Mouse (Mus musculus): ENCODE data around the gene P2rx2. TPM values are rescaled to one million over a fixed set of nuclear protein-coding genes. Genes with fewer than 3 reads are reported as not detected.

P2rx2 gene
- polyA plus RNA-seq, 1 experiment, result not detected

GRCm38 (mm10) chr5:110345553-110345952, 2.5 kb upstream of the P2rx2 start:
- TF ChIP-seq GATA1 (IDR thresholded peaks at IDR 0.05; ENCODE audit: low read length), result no peak
- no peak for TF ChIP-seq TAL1 (IDR thresholded peaks at IDR 0.05; ENCODE audit: low read length)
- Histone ChIP-seq H3K9me3 (ENCODE audit: control insufficient read depth, low read length) (no peaks in the 10 kb centered on the region), H3K4me3 (replicated peaks) (no peak overlapping the region), H3K27me3 (ENCODE audit: control insufficient read depth) (peaks cover 44% of the 10 kb centered on the region), H3K36me3 (ENCODE audit: control insufficient read depth) (no peaks in the 10 kb centered on the region), H3K4me1 (ENCODE audit: control insufficient read depth) (peaks cover 10% of the 10 kb centered on the region)

- TF ChIP-seq TAL1 (IDR thresholded peaks at IDR 0.05; ENCODE audit: low read length), result no peak
- no peak for TF ChIP-seq GATA1 (IDR thresholded peaks at IDR 0.05; ENCODE audit: low read length)
- peaks cover 44% of the 10 kb centered on the region for H3K27me3 ChIP-seq (ENCODE audit: control insufficient read depth)
- no peak within 1 kb of the TSS for H3K4me3 ChIP-seq (replicated peaks)
- peaks cover 10% of the 10 kb centered on the region for H3K4me1 ChIP-seq (ENCODE audit: control insufficient read depth)
- no peaks in the 10 kb centered on the region for H3K9me3 ChIP-seq (ENCODE audit: control insufficient read depth, low read length)
- peaks cover 5% of the 10 kb centered on the region for H3K36me3 ChIP-seq (ENCODE audit: control insufficient read depth)
Observed at GRCm38 (mm10) chr5:110344524-110344923, 1.5 kb upstream of the P2rx2 start, which contains the start of gene Lrcol1. Lrcol1 (plus strand) TSS chr5:110344730.

- Histone ChIP-seq H3K27me3 (ENCODE audit: control insufficient read depth) (peaks cover 27% of the 10 kb centered on the region), H3K9me3 (ENCODE audit: control insufficient read depth, low read length) (no peaks in the 10 kb centered on the region), H3K4me3 (replicated peaks) (no peak overlapping the region), H3K4me1 (ENCODE audit: control insufficient read depth) (peaks cover 10% of the 10 kb centered on the region), H3K36me3 (ENCODE audit: control insufficient read depth) (peaks cover 63% of the 10 kb centered on the region)
- TF ChIP-seq TAL1 (IDR thresholded peaks at IDR 0.05; ENCODE audit: low read length), result no peak
- TF ChIP-seq GATA1 (IDR thresholded peaks at IDR 0.05; ENCODE audit: low read length), result no peak
Observed at GRCm38 (mm10) chr5:110338792-110339191, 4.2 kb downstream of the P2rx2 start.

- H3K36me3 ChIP-seq (ENCODE audit: control insufficient read depth), result peaks cover 97% of the 10 kb centered on the region
- no peak overlapping the region for H3K4me3 ChIP-seq (replicated peaks)
- no peaks in the 10 kb centered on the region for H3K4me1 ChIP-seq (ENCODE audit: control insufficient read depth)
- no peaks in the 10 kb centered on the region for H3K27me3 ChIP-seq (ENCODE audit: control insufficient read depth)
- TF ChIP-seq TAL1 (IDR thresholded peaks at IDR 0.05; ENCODE audit: low read length), result no peak
- no peaks in the 10 kb centered on the region for H3K9me3 ChIP-seq (ENCODE audit: control insufficient read depth, low read length)
Observed at GRCm38 (mm10) chr5:110330508-110330907, 12.5 kb downstream of the P2rx2 start.

- TF ChIP-seq TAL1 (IDR thresholded peaks at IDR 0.05; ENCODE audit: low read length) (no peak), GATA1 (IDR thresholded peaks at IDR 0.05; ENCODE audit: low read length) (no peak)
- H3K4me1 ChIP-seq (ENCODE audit: control insufficient read depth), result no peaks in the 10 kb centered on the region
- H3K36me3 ChIP-seq (ENCODE audit: control insufficient read depth), result peaks cover 96% of the 10 kb centered on the region
- H3K27me3 ChIP-seq (ENCODE audit: control insufficient read depth), result no peaks in the 10 kb centered on the region
- no peaks in the 10 kb centered on the region for H3K9me3 ChIP-seq (ENCODE audit: control insufficient read depth, low read length)
- no peak overlapping the region for H3K4me3 ChIP-seq (replicated peaks)
Observed at GRCm38 (mm10) chr5:110313127-110313526, 29.9 kb downstream of the P2rx2 start.

- TF ChIP-seq TAL1 (IDR thresholded peaks at IDR 0.05; ENCODE audit: low read length), result no peak
- no peak for TF ChIP-seq GATA1 (IDR thresholded peaks at IDR 0.05; ENCODE audit: low read length)
- Histone ChIP-seq H3K36me3 (ENCODE audit: control insufficient read depth) (peaks cover 99% of the 10 kb centered on the region), H3K9me3 (ENCODE audit: control insufficient read depth, low read length) (no peaks in the 10 kb centered on the region), H3K4me3 (replicated peaks) (no peak overlapping the region), H3K27me3 (ENCODE audit: control insufficient read depth) (no peaks in the 10 kb centered on the region), H3K4me1 (ENCODE audit: control insufficient read depth) (no peaks in the 10 kb centered on the region)
Observed at GRCm38 (mm10) chr5:110308861-110309260, 34.2 kb downstream of the P2rx2 start.

- no peak overlapping the region for H3K4me3 ChIP-seq (replicated peaks)
- peaks cover 99% of the 10 kb centered on the region for H3K36me3 ChIP-seq (ENCODE audit: control insufficient read depth)
- no peaks in the 10 kb centered on the region for H3K27me3 ChIP-seq (ENCODE audit: control insufficient read depth)
- no peaks in the 10 kb centered on the region for H3K4me1 ChIP-seq (ENCODE audit: control insufficient read depth)
- H3K9me3 ChIP-seq (ENCODE audit: control insufficient read depth, low read length), result no peaks in the 10 kb centered on the region
- TF ChIP-seq TAL1 (IDR thresholded peaks at IDR 0.05; ENCODE audit: low read length), result no peak
- no peak for TF ChIP-seq GATA1 (IDR thresholded peaks at IDR 0.05; ENCODE audit: low read length)
Observed at GRCm38 (mm10) chr5:110300591-110300990, 42.4 kb downstream of the P2rx2 start.

- no peaks in the 10 kb centered on the region for H3K27me3 ChIP-seq (ENCODE audit: control insufficient read depth)
- H3K9me3 ChIP-seq (ENCODE audit: control insufficient read depth, low read length), result no peaks in the 10 kb centered on the region
- peaks cover under 1% of the 10 kb centered on the region; the same call in 1 of the 2 replicates for H3K4me1 ChIP-seq (ENCODE audit: control insufficient read depth)
- no peak for TF ChIP-seq TAL1 (IDR thresholded peaks at IDR 0.05; ENCODE audit: low read length)
- H3K4me3 ChIP-seq (replicated peaks), result no peak overlapping the region
- H3K36me3 ChIP-seq (ENCODE audit: control insufficient read depth), result peaks cover 96% of the 10 kb centered on the region
Observed at GRCm38 (mm10) chr5:110296637-110297036, 46.4 kb downstream of the P2rx2 start.

GRCm38 (mm10) chr5:110291649-110292048, 51.4 kb downstream of the P2rx2 start:
- H3K36me3 ChIP-seq (ENCODE audit: control insufficient read depth), result peaks cover 87% of the 10 kb centered on the region
- no peak for TF ChIP-seq GATA1 (IDR thresholded peaks at IDR 0.05; ENCODE audit: low read length)
- TF ChIP-seq TAL1 (IDR thresholded peaks at IDR 0.05; ENCODE audit: low read length), result no peak

More at GRCm38 (mm10) chr5:110291649-110292048, 51.4 kb downstream of the P2rx2 start:
- Histone ChIP-seq H3K4me1 (ENCODE audit: control insufficient read depth) (peaks cover 28% of the 10 kb centered on the region), H3K9me3 (ENCODE audit: control insufficient read depth, low read length) (no peaks in the 10 kb centered on the region), H3K27me3 (ENCODE audit: control insufficient read depth) (no peaks in the 10 kb centered on the region), H3K4me3 (replicated peaks) (no peak overlapping the region)

Other genes starting within 250 kb of the P2rx2 start
- gene Gm35315, start 248.8 kb downstream of the P2rx2 start, polyA plus RNA-seq (2012), result 0.02 TPM in 1 of 2 replicates, not detected in the other
- 0.03 TPM in 1 of 2 replicates, not detected in the other for gene Plcxd1, start 243.2 kb downstream of the P2rx2 start, polyA plus RNA-seq (2012)
- gene Gtpbp6, start 235.0 kb downstream of the P2rx2 start, polyA plus RNA-seq (2012), result 2.2 and 2.8 TPM in 2 replicates
- 0.01 and 0.02 TPM in 2 replicates for gene Zfp605, start 233.1 kb downstream of the P2rx2 start, polyA plus RNA-seq (2012)
- gene Chfr, start 207.4 kb downstream of the P2rx2 start, polyA plus RNA-seq (2012), result 2.5 and 4.0 TPM in 2 replicates
- 0.05 and 0.09 TPM in 2 replicates for gene Golga3, start 166.5 kb downstream of the P2rx2 start, polyA plus RNA-seq (2012)
- gene Ankle2, start 112.2 kb downstream of the P2rx2 start, polyA plus RNA-seq (2012), result 0.27 TPM in 2 replicates
- gene Pgam5, start 73.3 kb downstream of the P2rx2 start, polyA plus RNA-seq (2012), result 0.82 and 1.2 TPM in 2 replicates
- 2.8 and 4.4 TPM in 2 replicates for gene Pxmp2, start 57.0 kb downstream of the P2rx2 start, polyA plus RNA-seq (2012)
- 1.5 and 1.7 TPM in 2 replicates for gene Pole, start 56.9 kb downstream of the P2rx2 start, polyA plus RNA-seq (2012)
- not detected in 2 replicates for gene Lrcol1, start 1.5 kb upstream of the P2rx2 start, polyA plus RNA-seq (2012)
- gene Fbrsl1, start 105.3 kb upstream of the P2rx2 start, polyA plus RNA-seq (2012), result 10.6 and 11.5 TPM in 2 replicates
- gene Galnt9, start 201.1 kb upstream of the P2rx2 start, polyA plus RNA-seq (2012), result 0.04 TPM in 1 of 2 replicates, not detected in the other

Data from erythroblast, embryonic 14.5 days (primary cell).